Mouse (Mus musculus) limb, embryonic 15.5 days (tissue): ENCODE results near the gene Cdkn2b. TPM values are rescaled to one million over a fixed set of nuclear protein-coding genes. Genes with fewer than 3 reads are reported as not detected.

Experiments
- ATAC-seq: fragments of 200-750 bp; cut with Nextera tagmentation; 2 replicates; pipeline ENCODE4 v1.8.0; 2017; ENCODE audit warnings: low read depth, moderate TSS enrichment; ENCODE audit not compliant: insufficient number of reproducible peaks, low FRiP score, low TSS enrichment
- H3K27ac ChIP-seq: fragments of 300-500 bp; sonication (generic); 2 replicates; pipeline ENCODE4 v1.5.1; 2015; ENCODE audit warnings: moderate library complexity, mild to moderate bottlenecking, inconsistent platforms
- H3K27me3 ChIP-seq: fragments of 300-500 bp; sonication (generic); 2 replicates; pipeline ENCODE4 v1.6.1; 2015; ENCODE audit warnings: inconsistent platforms
- H3K36me3 ChIP-seq: fragments of 300-500 bp; sonication (generic); 2 replicates; pipeline ENCODE4 v1.6.1; 2015; ENCODE audit warnings: inconsistent platforms
- H3K4me1 ChIP-seq: fragments of 300-500 bp; sonication (generic); 2 replicates; pipeline ENCODE4 v1.6.1; 2015; ENCODE audit warnings: inconsistent platforms
- H3K4me2 ChIP-seq: fragments of 300-500 bp; sonication (generic); 2 replicates; pipeline ENCODE4 v1.6.1; 2015; ENCODE audit warnings: mild to moderate bottlenecking, inconsistent platforms
- H3K4me3 ChIP-seq: fragments of 300-500 bp; sonication (generic); 2 replicates; pipeline ENCODE4 v1.5.1; 2015; ENCODE audit warnings: mild to moderate bottlenecking, inconsistent platforms
- H3K9ac ChIP-seq: fragments of 300-500 bp; sonication (generic); 2 replicates; pipeline ENCODE4 v1.6.1; 2015; ENCODE audit warnings: inconsistent platforms
- H3K9me3 ChIP-seq: fragments of 300-500 bp; sonication (generic); 2 replicates; pipeline ENCODE4 v1.6.1; 2016; ENCODE audit warnings: inconsistent platforms
- WGBS: fragments of 180-500 bp; shearing (Covaris S2); methylation state at CpG from one replicate; pipeline ENCODE4 v1.1.7; 2015; 5-methylcytosine and 5-hydroxymethylcytosine counted together
- polyA plus RNA-seq: library from polyadenylated mRNA; unstranded; fragments of >200 nt; fragmentation: Nextera tagmentation; extraction: Ambion mirVana; gene quantifications from 2 replicates; pipeline ENCODE4 v1.2.1, GENCODE M21; 2015

The Cdkn2b gene
- polyA plus RNA-seq, 1 experiment from 2014 or later, result 8.6 TPM

- no peak for ATAC-seq
- no peaks in the 10 kb centered on the region for H3K9me3 ChIP-seq
- H3K36me3 ChIP-seq, result no peaks in the 10 kb centered on the region
- no peak overlapping the region for H3K9ac ChIP-seq
- peaks cover 19% of the 10 kb centered on the region for H3K4me1 ChIP-seq
- under 1% methylated on average over 25 of the region's 25 CpGs for WGBS
- peaks cover 92% of the 10 kb centered on the region for H3K27me3 ChIP-seq
- no peak overlapping the region for H3K27ac ChIP-seq
- H3K4me3 ChIP-seq, result no peak overlapping the region
- no peak overlapping the region for H3K4me2 ChIP-seq
These were observed 4.0 kb downstream of the Cdkn2b start for GRCm38 (mm10) chr4:89306798-89307365.

- Histone ChIP-seq H3K4me2 (no peak overlapping the region), H3K9me3 (no peaks in the 10 kb centered on the region), H3K27me3 (peaks cover 88% of the 10 kb centered on the region), H3K9ac (no peak overlapping the region), H3K36me3 (no peaks in the 10 kb centered on the region), H3K4me3 (no peak overlapping the region), H3K4me1 (peaks cover 15% of the 10 kb centered on the region), H3K27ac (no peak overlapping the region)
- ATAC-seq, result no peak
- WGBS, result 6% methylated on average over 3 of the region's 3 CpGs
These were observed 5.1 kb downstream of the Cdkn2b start for GRCm38 (mm10) chr4:89305691-89306090.

- Histone ChIP-seq H3K27ac (no peak overlapping the region), H3K4me1 (peaks cover 6% of the 10 kb centered on the region), H3K27me3 (peaks cover 89% of the 10 kb centered on the region), H3K4me3 (no peak overlapping the region), H3K9me3 (no peaks in the 10 kb centered on the region), H3K36me3 (no peaks in the 10 kb centered on the region), H3K9ac (no peak overlapping the region), H3K4me2 (no peak overlapping the region)
- no peak for ATAC-seq
- WGBS, result under 1% methylated on average over 14 of the region's 14 CpGs
These were observed 7.4 kb downstream of the Cdkn2b start for GRCm38 (mm10) chr4:89303281-89303995.

- Histone ChIP-seq H3K27ac (no peak overlapping the region), H3K4me2 (no peak overlapping the region), H3K36me3 (no peaks in the 10 kb centered on the region), H3K9ac (no peak overlapping the region), H3K27me3 (peaks cover 85% of the 10 kb centered on the region), H3K4me1 (peaks cover 6% of the 10 kb centered on the region), H3K4me3 (no peak overlapping the region), H3K9me3 (no peaks in the 10 kb centered on the region)
- 0% methylated on average over 1 of the region's 1 CpGs for WGBS
- ATAC-seq, result no peak
These were observed 8.7 kb downstream of the Cdkn2b start for GRCm38 (mm10) chr4:89302129-89302528.

- Histone ChIP-seq H3K27ac (no peak overlapping the region), H3K9ac (no peak overlapping the region), H3K4me2 (no peak overlapping the region), H3K27me3 (peaks cover 86% of the 10 kb centered on the region), H3K4me3 (no peak overlapping the region), H3K4me1 (peaks cover 11% of the 10 kb centered on the region), H3K36me3 (no peaks in the 10 kb centered on the region), H3K9me3 (no peaks in the 10 kb centered on the region)
- no peak for ATAC-seq
- WGBS, result 5% methylated on average over 2 of the region's 2 CpGs
These were observed 11.1 kb downstream of the Cdkn2b start for GRCm38 (mm10) chr4:89299721-89300120.

GRCm38 (mm10) chr4:89295441-89296220 lies 15.2 kb downstream of the Cdkn2b start:
- Histone ChIP-seq H3K27ac (no peak overlapping the region), H3K4me3 (peak overlapping the region; percentile 62), H3K9ac (0 out of 2 replicates have a peak overlapping the region, but pooled peaks have one; percentile 10), H3K9me3 (no peaks in the 10 kb centered on the region), H3K4me2 (peak overlapping the region; percentile 99), H3K36me3 (no peaks in the 10 kb centered on the region), H3K4me1 (peaks cover 16% of the 10 kb centered on the region), H3K27me3 (peaks cover 85% of the 10 kb centered on the region)
- 4% methylated on average over 31 of the region's 31 CpGs for WGBS
- no peak for ATAC-seq

GRCm38 (mm10) chr4:89294486-89295440 lies 16.1 kb downstream of the Cdkn2b start, which contains the start of gene Cdkn2a:
Gene Cdkn2a (minus strand): TSS chr4:89294653.
- WGBS, result under 1% methylated on average over 111 of the region's 117 CpGs
- Histone ChIP-seq H3K27ac (no peak within 1 kb of the TSS), H3K4me3 (peak within 1 kb of the TSS; percentile 62), H3K27me3 (peaks cover 85% of the 10 kb centered on the region), H3K36me3 (no peaks in the 10 kb centered on the region), H3K4me2 (peak within 1 kb of the TSS; percentile 99), H3K4me1 (peaks cover 16% of the 10 kb centered on the region), H3K9me3 (no peaks in the 10 kb centered on the region), H3K9ac (0 out of 2 replicates have a peak within 1 kb of the TSS, but pooled peaks have one; percentile 10)
- peak; percentile 72 for ATAC-seq

GRCm38 (mm10) chr4:89294091-89294485 lies 16.8 kb downstream of the Cdkn2b start:
- Histone ChIP-seq H3K36me3 (no peaks in the 10 kb centered on the region), H3K4me3 (peak overlapping the region; percentile 62), H3K9me3 (no peaks in the 10 kb centered on the region), H3K27ac (no peak overlapping the region), H3K4me2 (peak overlapping the region; percentile 99), H3K27me3 (peaks cover 85% of the 10 kb centered on the region), H3K4me1 (peaks cover 16% of the 10 kb centered on the region), H3K9ac (no peak overlapping the region)
- under 1% methylated on average over 26 of the region's 26 CpGs for WGBS
- ATAC-seq, result no peak

GRCm38 (mm10) chr4:89293516-89293915 lies 17.3 kb downstream of the Cdkn2b start:
- 9% methylated on average over 7 of the region's 7 CpGs for WGBS
- H3K27ac ChIP-seq, result no peak overlapping the region
- peaks cover 16% of the 10 kb centered on the region for H3K4me1 ChIP-seq
- H3K9ac ChIP-seq, result no peak overlapping the region
- H3K9me3 ChIP-seq, result no peaks in the 10 kb centered on the region
- H3K4me2 ChIP-seq, result no peak overlapping the region
- H3K4me3 ChIP-seq, result no peak overlapping the region
- peaks cover 90% of the 10 kb centered on the region for H3K27me3 ChIP-seq
- no peak for ATAC-seq
- no peaks in the 10 kb centered on the region for H3K36me3 ChIP-seq

GRCm38 (mm10) chr4:89289028-89289427 lies 21.8 kb downstream of the Cdkn2b start:
- Histone ChIP-seq H3K36me3 (no peaks in the 10 kb centered on the region), H3K9me3 (no peaks in the 10 kb centered on the region), H3K27me3 (peaks cover 82% of the 10 kb centered on the region), H3K4me2 (no peak overlapping the region), H3K4me1 (peaks cover 1% of the 10 kb centered on the region), H3K9ac (no peak overlapping the region), H3K27ac (no peak overlapping the region), H3K4me3 (no peak overlapping the region)
- no peak for ATAC-seq
- WGBS, result 0% methylated on average over 4 of the region's 4 CpGs

- Histone ChIP-seq H3K4me2 (no peak overlapping the region), H3K27ac (no peak overlapping the region), H3K9me3 (no peaks in the 10 kb centered on the region), H3K9ac (no peak overlapping the region), H3K4me3 (no peak overlapping the region), H3K4me1 (peaks cover 6% of the 10 kb centered on the region), H3K27me3 (peaks cover 81% of the 10 kb centered on the region), H3K36me3 (no peaks in the 10 kb centered on the region)
- 0% methylated on average over 1 of the region's 1 CpGs for WGBS
- no peak for ATAC-seq
These were observed 24.3 kb downstream of the Cdkn2b start for GRCm38 (mm10) chr4:89286566-89286965.
